Mouse (Mus musculus) C3H10T1/2 (cell line): ENCODE results near the gene 2610528A11Rik. TPM values are rescaled to one million over a fixed set of nuclear protein-coding genes. Genes with fewer than 3 reads are reported as not detected.

Experiments used
- polyA plus RNA-seq, 2 experiments: library from polyadenylated mRNA; unstranded; fragments of >200 nt; fragmentation: generic; extraction: Trizol; gene quantifications; one replicate each; pipeline ENCODE4 v1.2.1; 2012; ENCODE audit warnings: missing spikeins in 2 of 2

Gene 2610528A11Rik
- under 1 TPM; 0.12 to 0.66 TPM for polyA plus RNA-seq

DNA sequence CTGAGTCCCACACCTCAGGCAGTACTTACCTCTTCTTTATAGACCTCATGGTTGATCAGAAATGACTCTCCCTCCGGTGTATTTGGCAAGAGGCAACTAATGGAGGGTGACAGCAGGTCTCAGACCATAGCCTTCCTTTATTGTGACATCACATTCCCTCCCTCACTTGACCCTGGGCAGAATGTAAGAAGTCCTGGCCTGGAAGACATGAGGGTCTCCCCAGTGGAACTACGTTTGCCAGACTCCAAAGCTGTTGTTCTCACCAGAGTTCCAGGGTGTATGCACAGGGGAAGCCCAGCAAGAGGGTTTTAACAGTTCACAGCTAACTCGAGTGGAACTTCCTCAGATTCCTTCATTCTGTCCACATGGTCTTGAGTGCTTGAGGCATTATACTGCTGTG lies at the start of gene 2610528A11Rik:
Gene 2610528A11Rik (minus strand): TSS at position 101 of the 400 bp plus-strand sequence.

DNA sequence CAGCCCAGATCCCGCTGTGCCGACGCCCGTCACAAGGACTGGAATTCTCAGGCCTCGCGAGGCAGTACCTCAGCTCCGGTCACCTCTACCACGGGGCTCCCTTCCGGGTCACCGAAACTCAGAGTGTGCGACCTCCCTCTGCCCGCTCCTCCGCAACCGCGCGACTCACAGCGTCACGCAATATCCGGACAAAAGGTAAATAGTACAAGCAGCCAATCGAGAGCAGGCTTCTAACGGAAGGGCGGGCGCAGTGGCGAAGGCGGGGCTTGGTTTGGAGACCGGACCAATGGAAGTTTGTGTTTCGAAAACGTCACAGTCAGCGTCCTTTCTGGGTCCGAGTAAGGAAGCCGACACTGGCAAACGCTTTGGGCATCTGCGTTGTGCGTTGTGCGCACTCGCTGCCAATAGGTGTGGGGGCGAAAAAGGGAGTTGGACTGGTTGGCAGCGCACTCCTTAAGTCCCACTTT lies 21.3 kb upstream of the 2610528A11Rik start, which contains the start of gene Ghitm:
Gene Ghitm (minus strand): TSS at position 146 of the 467 bp plus-strand sequence.

DNA sequence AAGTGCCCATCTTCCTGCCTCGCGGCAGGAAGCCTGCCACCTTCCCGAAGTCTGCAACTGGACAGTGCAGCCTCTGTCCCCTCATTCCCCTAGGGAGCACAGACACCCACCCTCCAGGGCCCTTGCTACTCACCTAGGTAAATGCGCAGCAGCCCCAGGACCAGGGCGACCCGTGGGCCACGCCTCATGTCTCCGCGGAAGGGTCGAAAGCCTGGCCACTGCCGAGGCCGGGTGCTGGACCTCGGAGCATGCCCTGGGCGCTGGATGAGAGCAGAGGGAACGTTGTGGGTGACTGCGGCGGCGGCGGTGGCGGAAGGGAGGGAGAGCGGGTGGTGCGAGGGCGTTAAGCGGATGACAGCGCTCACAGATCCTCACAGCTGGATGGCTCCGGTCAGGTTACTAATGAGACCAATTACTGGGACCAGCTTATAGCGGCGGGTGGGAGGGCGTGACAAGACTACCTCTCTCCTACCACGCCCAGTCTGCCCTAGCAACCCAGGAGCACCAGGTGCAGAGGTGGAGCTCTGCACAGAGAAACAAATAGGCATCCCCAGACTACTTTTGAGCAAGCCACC lies 15.8 kb downstream of the 2610528A11Rik start, which contains the start of gene Cdhr1:
Gene Cdhr1 (minus strand): TSS at position 392 of the 575 bp plus-strand sequence.

DNA sequence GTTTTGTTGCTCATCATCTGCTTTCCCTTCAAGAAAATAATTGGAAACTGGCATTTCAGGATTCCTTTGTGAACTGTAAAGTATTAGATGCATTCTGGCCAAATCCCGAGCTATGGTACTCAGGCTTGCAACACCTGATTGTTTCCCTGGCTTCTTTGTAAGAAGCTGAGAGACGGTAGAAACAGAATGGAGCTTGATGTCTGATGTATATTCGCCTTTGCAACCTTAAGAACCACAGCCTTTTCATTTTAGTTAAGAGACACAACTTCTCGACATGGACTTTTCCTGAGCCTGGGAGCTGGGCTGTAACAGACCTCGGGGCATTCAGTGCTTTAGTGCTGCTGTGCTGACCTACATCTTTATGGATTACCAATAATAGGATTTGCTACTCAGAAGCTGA lies 46.2 kb downstream of the 2610528A11Rik start, which contains the start of gene Lrit2:
Gene Lrit2 (plus strand): TSS at position 301 of the 400 bp plus-strand sequence.

Other genes starting within 250 kb of the 2610528A11Rik start
- 1 to 10 TPM; 1.2 to 5.9 TPM for gene Ccser2, start 145.2 kb downstream of the 2610528A11Rik start, polyA plus RNA-seq
- not detected for gene Rgr, start 65.1 kb downstream of the 2610528A11Rik start, polyA plus RNA-seq
- not detected for gene Lrit1, start 59.2 kb downstream of the 2610528A11Rik start, polyA plus RNA-seq
- not detected for gene Lrit2, start 46.1 kb downstream of the 2610528A11Rik start, polyA plus RNA-seq
- gene Cdhr1, start 15.7 kb downstream of the 2610528A11Rik start, polyA plus RNA-seq, result under 1 TPM; 0.01 to 0.37 TPM
- 10 to 100 TPM; 15.2 to 69.5 TPM for gene Ghitm, start 21.2 kb upstream of the 2610528A11Rik start, polyA plus RNA-seq